Mouse (Mus musculus): ENCODE measurements around the gene Bmper. TPM values are rescaled to one million over a fixed set of nuclear protein-coding genes. Genes with fewer than 3 reads are reported as not detected.

The Bmper gene
- total and polyA plus RNA-seq, 3 experiments: 0.11 TPM; not detected in 2

DNA sequence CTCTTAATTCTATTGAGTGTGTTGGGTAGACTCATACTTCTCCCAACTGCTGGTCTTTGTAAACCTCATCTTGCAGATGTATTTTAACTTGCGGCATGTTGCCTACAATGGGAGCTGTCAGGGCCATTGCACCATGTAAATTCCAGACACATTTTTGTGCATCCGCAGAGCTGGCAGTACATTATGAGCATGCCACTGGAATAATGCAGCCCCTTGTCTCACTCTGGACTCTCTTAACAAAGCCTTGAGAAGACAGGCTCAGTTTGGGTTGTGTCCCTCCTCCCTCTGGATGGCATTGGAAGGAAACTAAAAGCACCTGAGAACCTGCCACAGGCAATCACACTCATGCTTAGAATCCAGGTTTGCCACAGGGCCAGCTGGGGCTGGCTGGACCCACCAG lies 209.8 kb downstream of the Bmper start:
- TF ChIP-seq CTCF (IDR thresholded peaks at IDR 0.05; ENCODE audit: low read depth, low read length): no peak
- TF ChIP-seq TAL1 (conservative IDR thresholded peaks at IDR 0.05; ENCODE audit: low read depth, low read length): no peak
- no peak for TF ChIP-seq GATA2 (IDR thresholded peaks at IDR 0.05; ENCODE audit: borderline replicate concordance, low read depth, low read length)
- no peak for TF ChIP-seq POLR2AphosphoS5 (IDR thresholded peaks at IDR 0.05; ENCODE audit: insufficient replicate concordance, low read depth, low read length)
- no peak for TF ChIP-seq GATA1 (IDR thresholded peaks at IDR 0.05; ENCODE audit: borderline replicate concordance, low read length)
- DNase-seq (ENCODE audit: low spot score): no peak
- no peaks in the 10 kb centered on the region for H3K4me1 ChIP-seq (ENCODE audit: insufficient read depth, low read depth, low read length)
- no peak for ATAC-seq (ENCODE audit: extremely low read depth, insufficient number of reproducible peaks, low FRiP score, poor library complexity, severe bottlenecking)
- H3K36me3 ChIP-seq (replicated peaks): no peaks in the 10 kb centered on the region
- H3K9me3 ChIP-seq (replicated peaks): no peaks in the 10 kb centered on the region
- no peak overlapping the region for H3K4me3 ChIP-seq (ENCODE audit: low read depth, low read length)
- H3K27me3 ChIP-seq (ENCODE audit: insufficient read depth, low read length): 0 out of 2 replicates have a peak, but pooled peaks cover 2% of the 10 kb centered on the region

DNA sequence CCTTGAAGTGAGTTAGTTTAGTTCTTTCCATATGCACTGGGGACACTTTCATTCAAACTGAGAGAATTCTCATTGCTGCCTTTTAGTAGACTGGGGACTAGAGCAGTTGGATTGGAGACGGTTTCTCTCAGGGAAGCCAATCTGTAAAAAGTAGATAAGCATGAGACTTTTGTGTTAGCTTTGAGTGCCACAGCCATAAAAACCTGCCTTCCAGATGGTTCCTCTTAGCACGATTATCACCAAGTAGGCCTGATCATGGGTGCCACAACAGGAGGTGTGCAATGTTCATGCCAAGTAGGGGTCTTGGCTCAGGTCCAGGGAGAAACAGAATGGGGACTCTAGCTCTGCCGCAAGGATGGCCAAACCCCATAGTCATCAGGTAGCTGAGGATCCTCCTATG lies 210.4 kb downstream of the Bmper start:
- Histone ChIP-seq H3K27me3 (ENCODE audit: insufficient read depth, low read length) (0 out of 2 replicates have a peak, but pooled peaks cover 2% of the 10 kb centered on the region), H3K4me3 (ENCODE audit: low read depth, low read length) (no peak overlapping the region), H3K36me3 (replicated peaks) (no peaks in the 10 kb centered on the region), H3K9me3 (replicated peaks) (no peaks in the 10 kb centered on the region), H3K4me1 (ENCODE audit: insufficient read depth, low read depth, low read length) (no peaks in the 10 kb centered on the region)
- TF ChIP-seq CTCF (IDR thresholded peaks at IDR 0.05; ENCODE audit: low read depth, low read length) (no peak), POLR2AphosphoS5 (IDR thresholded peaks at IDR 0.05; ENCODE audit: insufficient replicate concordance, low read depth, low read length) (no peak), GATA2 (IDR thresholded peaks at IDR 0.05; ENCODE audit: borderline replicate concordance, low read depth, low read length) (no peak), GATA1 (IDR thresholded peaks at IDR 0.05; ENCODE audit: borderline replicate concordance, low read length) (no peak), TAL1 (conservative IDR thresholded peaks at IDR 0.05; ENCODE audit: low read depth, low read length) (no peak)
- no peak for ATAC-seq (ENCODE audit: extremely low read depth, insufficient number of reproducible peaks, low FRiP score, poor library complexity, severe bottlenecking)
- no peak for DNase-seq (ENCODE audit: low spot score)

DNA sequence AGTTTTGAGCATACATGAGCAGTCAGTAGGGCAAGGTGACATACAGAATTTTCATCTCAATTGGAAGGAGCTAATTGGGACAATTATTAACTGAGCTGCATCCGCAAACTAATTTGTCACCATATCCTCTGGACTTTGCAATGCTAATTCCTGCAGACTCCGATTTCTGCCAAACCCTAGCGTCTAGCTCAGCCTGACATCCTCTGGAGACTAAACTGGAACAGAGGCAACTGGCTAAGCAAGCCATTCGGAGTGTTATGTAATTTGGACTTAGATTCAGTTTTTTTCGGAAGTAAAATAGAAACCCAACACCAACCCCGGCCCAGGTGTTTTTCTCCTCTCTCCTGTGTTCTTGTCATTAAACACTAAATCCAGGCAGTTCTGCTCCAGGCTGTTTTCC lies 213.9 kb downstream of the Bmper start:
- H3K27me3 ChIP-seq (ENCODE audit: insufficient read depth, low read length): no peaks in the 10 kb centered on the region
- ATAC-seq (ENCODE audit: extremely low read depth, insufficient number of reproducible peaks, low FRiP score, poor library complexity, severe bottlenecking): no peak
- TF ChIP-seq GATA1 (IDR thresholded peaks at IDR 0.05; ENCODE audit: borderline replicate concordance, low read length): no peak
- TF ChIP-seq POLR2AphosphoS5 (IDR thresholded peaks at IDR 0.05; ENCODE audit: insufficient replicate concordance, low read depth, low read length): no peak
- TF ChIP-seq TAL1 (conservative IDR thresholded peaks at IDR 0.05; ENCODE audit: low read depth, low read length): no peak
- TF ChIP-seq GATA2 (IDR thresholded peaks at IDR 0.05; ENCODE audit: borderline replicate concordance, low read depth, low read length): no peak
- no peak for TF ChIP-seq CTCF (IDR thresholded peaks at IDR 0.05; ENCODE audit: low read depth, low read length)
- no peak for DNase-seq (ENCODE audit: low spot score)
- H3K9me3 ChIP-seq (replicated peaks): no peaks in the 10 kb centered on the region
- no peaks in the 10 kb centered on the region for H3K36me3 ChIP-seq (replicated peaks)
- no peak overlapping the region for H3K4me3 ChIP-seq (ENCODE audit: low read depth, low read length)
- no peaks in the 10 kb centered on the region for H3K4me1 ChIP-seq (ENCODE audit: insufficient read depth, low read depth, low read length)

DNA sequence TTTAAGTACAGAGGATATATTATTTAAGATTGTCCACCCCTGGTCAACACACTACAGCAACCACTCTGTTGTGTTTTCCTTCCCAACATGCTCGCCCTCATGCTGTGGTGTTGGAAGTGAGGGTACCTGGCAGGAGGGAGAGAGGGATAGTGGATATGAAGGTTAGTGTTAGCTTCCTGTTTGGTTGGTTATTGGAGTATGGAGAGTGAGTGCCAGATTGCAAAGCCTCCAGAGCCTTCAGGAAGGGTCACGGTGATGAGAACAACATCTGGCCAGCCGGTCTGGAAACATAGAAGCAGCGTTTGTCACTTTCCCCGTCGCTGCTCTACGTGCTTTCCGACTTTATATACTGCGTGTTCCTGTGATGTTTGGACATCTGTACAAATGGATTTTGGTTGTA lies 215.8 kb downstream of the Bmper start:
- H3K27me3 ChIP-seq (ENCODE audit: insufficient read depth, low read length): no peaks in the 10 kb centered on the region
- TF ChIP-seq GATA1 (IDR thresholded peaks at IDR 0.05; ENCODE audit: borderline replicate concordance, low read length) (no peak), POLR2AphosphoS5 (IDR thresholded peaks at IDR 0.05; ENCODE audit: insufficient replicate concordance, low read depth, low read length) (no peak), TAL1 (conservative IDR thresholded peaks at IDR 0.05; ENCODE audit: low read depth, low read length) (no peak), GATA2 (IDR thresholded peaks at IDR 0.05; ENCODE audit: borderline replicate concordance, low read depth, low read length) (no peak), CTCF (IDR thresholded peaks at IDR 0.05; ENCODE audit: low read depth, low read length) (no peak)
- ATAC-seq (ENCODE audit: extremely low read depth, insufficient number of reproducible peaks, low FRiP score, poor library complexity, severe bottlenecking) (no peak), DNase-seq (ENCODE audit: low spot score) (no peak)
- H3K4me1 ChIP-seq (ENCODE audit: insufficient read depth, low read depth, low read length): no peaks in the 10 kb centered on the region
- no peak overlapping the region for H3K4me3 ChIP-seq (ENCODE audit: low read depth, low read length)
- no peaks in the 10 kb centered on the region for H3K36me3 ChIP-seq (replicated peaks)
- no peaks in the 10 kb centered on the region for H3K9me3 ChIP-seq (replicated peaks)

DNA sequence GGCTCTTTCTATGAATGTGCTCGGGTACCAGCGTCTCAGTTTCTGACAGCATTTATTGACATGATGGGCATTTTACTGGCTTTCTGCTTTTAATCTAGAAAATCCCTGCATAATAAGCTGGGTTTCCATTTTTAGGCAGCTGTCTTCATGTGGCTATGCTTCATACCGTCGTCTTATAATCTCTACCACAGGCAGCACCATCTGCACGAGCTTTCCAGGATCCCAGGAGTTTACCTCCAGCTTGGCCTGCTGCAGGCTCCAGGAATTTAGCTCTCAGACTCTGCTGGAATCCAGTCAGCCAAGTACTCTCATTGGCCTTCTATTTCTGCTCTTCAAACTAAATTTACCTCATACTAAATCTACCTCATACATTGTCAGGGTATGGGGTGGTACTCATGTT lies 219.3 kb downstream of the Bmper start:
- Histone ChIP-seq H3K36me3 (replicated peaks) (no peaks in the 10 kb centered on the region), H3K27me3 (ENCODE audit: insufficient read depth, low read length) (no peaks in the 10 kb centered on the region), H3K4me3 (ENCODE audit: low read depth, low read length) (no peak overlapping the region), H3K9me3 (replicated peaks) (no peaks in the 10 kb centered on the region), H3K4me1 (ENCODE audit: insufficient read depth, low read depth, low read length) (no peaks in the 10 kb centered on the region)
- no peak for TF ChIP-seq GATA2 (IDR thresholded peaks at IDR 0.05; ENCODE audit: borderline replicate concordance, low read depth, low read length)
- TF ChIP-seq TAL1 (conservative IDR thresholded peaks at IDR 0.05; ENCODE audit: low read depth, low read length): no peak
- TF ChIP-seq GATA1 (IDR thresholded peaks at IDR 0.05; ENCODE audit: borderline replicate concordance, low read length): no peak
- TF ChIP-seq CTCF (IDR thresholded peaks at IDR 0.05; ENCODE audit: low read depth, low read length): no peak
- TF ChIP-seq POLR2AphosphoS5 (IDR thresholded peaks at IDR 0.05; ENCODE audit: insufficient replicate concordance, low read depth, low read length): no peak
- DNase-seq (ENCODE audit: low spot score) (no peak), ATAC-seq (ENCODE audit: extremely low read depth, insufficient number of reproducible peaks, low FRiP score, poor library complexity, severe bottlenecking) (no peak)

DNA sequence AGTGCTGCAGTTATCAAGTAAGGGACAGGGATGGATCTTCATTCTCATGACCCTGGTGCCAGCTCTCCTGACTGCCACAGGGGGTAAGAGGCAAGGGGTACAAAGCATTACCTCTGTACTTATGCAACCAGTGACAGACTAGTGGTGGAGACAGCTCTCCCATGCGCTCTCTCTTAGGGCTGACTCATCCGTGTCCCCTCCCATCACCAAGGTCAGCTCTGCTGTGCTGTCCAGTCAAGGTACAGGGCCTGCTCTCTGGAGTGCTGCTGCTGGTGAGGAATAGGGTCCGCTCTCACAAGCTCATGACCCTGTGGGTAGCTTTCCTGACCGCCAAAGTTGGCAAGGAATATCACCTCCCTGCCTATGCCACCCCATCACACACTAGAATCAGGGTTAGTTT lies 222.1 kb downstream of the Bmper start:
- TF ChIP-seq GATA2 (IDR thresholded peaks at IDR 0.05; ENCODE audit: borderline replicate concordance, low read depth, low read length) (no peak), TAL1 (conservative IDR thresholded peaks at IDR 0.05; ENCODE audit: low read depth, low read length) (no peak), CTCF (IDR thresholded peaks at IDR 0.05; ENCODE audit: low read depth, low read length) (no peak), GATA1 (IDR thresholded peaks at IDR 0.05; ENCODE audit: borderline replicate concordance, low read length) (no peak), POLR2AphosphoS5 (IDR thresholded peaks at IDR 0.05; ENCODE audit: insufficient replicate concordance, low read depth, low read length) (no peak)
- DNase-seq (ENCODE audit: low spot score) (no peak), ATAC-seq (ENCODE audit: extremely low read depth, insufficient number of reproducible peaks, low FRiP score, poor library complexity, severe bottlenecking) (no peak)
- no peaks in the 10 kb centered on the region for H3K4me1 ChIP-seq (ENCODE audit: insufficient read depth, low read depth, low read length)
- no peaks in the 10 kb centered on the region for H3K9me3 ChIP-seq (replicated peaks)
- no peak overlapping the region for H3K4me3 ChIP-seq (ENCODE audit: low read depth, low read length)
- H3K27me3 ChIP-seq (ENCODE audit: insufficient read depth, low read length): no peaks in the 10 kb centered on the region; the same call in 1 of the 2 replicates
- no peaks in the 10 kb centered on the region for H3K36me3 ChIP-seq (replicated peaks)
